Mouse (Mus musculus): ENCODE results near the gene Ndst2.
A peak's percentile ranks its signal among the peaks of the same experiment; 100 is the strongest.

Ndst2 gene

DNA sequence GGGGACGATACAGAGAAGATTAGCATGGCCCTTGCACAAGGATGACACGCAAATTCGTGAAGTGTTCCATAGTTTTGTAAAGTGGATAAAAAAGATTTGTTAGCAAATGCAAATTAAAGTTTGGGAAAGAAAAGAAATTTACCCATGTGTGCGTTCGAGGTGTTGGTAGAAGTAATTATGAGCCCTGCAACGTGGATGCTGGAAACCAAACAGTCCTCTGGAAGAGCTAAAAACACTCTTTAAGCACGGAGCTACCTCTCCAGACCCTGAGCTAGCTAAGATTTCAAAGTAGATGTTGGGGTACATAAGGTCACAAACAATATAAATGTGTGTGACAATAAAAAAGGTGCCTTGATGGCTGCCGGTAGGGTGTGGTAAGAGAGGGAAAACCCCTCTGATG is 32.8 kb downstream of the Ndst2 start:
- no peak for DNase-seq (ENCODE audit: low read depth, low spot score)

DNA sequence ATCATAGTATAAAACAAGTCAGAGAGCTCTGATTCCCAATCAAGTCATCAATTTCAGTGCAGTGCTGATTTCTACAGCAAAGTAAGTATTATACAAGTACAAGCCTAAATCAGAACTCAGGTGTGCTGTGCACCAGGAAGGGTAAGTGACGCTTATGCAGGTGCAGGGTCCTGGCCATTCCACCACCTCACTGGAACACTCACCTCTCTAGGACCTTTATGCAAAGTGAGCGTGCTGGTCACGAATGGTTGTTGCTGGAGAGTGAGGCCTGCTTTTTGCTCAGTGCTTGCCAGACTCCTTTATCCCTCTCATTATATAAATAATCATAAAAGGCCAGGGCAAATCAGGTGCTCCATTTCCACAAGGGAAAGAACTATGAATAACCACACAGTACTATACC is 34.0 kb downstream of the Ndst2 start:
- DNase-seq (ENCODE audit: low read depth, low spot score) = no peak

GRCm38 (mm10) chr14:20698515-20698914 is 35.8 kb downstream of the Ndst2 start:
- no peak for DNase-seq (ENCODE audit: low read depth, low spot score)

DNA sequence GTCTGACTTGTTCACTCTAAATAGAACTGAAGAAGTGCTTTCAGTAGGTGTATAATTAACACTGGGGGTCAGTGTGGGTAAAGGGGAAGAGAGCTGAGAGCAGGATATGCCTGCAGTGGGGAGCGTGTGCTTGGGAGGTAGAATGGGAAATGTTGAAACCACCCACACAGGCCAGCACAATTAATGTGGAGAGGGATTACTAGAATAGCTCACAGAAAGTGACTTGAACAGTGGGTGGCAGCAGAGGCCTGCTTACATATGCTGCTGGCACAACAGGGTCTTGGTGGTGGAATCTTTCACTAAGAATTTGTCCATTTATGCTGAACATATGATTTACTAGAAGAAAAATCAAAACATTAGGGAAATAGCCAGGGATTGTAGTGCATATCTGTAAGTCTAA is 37.4 kb downstream of the Ndst2 start:
- DNase-seq (ENCODE audit: low read depth, low spot score) = no peak

GRCm38 (mm10) chr14:20695761-20696520 is 38.4 kb downstream of the Ndst2 start:
- DNase-seq (ENCODE audit: low read depth, low spot score) = peak; percentile 18

DNA sequence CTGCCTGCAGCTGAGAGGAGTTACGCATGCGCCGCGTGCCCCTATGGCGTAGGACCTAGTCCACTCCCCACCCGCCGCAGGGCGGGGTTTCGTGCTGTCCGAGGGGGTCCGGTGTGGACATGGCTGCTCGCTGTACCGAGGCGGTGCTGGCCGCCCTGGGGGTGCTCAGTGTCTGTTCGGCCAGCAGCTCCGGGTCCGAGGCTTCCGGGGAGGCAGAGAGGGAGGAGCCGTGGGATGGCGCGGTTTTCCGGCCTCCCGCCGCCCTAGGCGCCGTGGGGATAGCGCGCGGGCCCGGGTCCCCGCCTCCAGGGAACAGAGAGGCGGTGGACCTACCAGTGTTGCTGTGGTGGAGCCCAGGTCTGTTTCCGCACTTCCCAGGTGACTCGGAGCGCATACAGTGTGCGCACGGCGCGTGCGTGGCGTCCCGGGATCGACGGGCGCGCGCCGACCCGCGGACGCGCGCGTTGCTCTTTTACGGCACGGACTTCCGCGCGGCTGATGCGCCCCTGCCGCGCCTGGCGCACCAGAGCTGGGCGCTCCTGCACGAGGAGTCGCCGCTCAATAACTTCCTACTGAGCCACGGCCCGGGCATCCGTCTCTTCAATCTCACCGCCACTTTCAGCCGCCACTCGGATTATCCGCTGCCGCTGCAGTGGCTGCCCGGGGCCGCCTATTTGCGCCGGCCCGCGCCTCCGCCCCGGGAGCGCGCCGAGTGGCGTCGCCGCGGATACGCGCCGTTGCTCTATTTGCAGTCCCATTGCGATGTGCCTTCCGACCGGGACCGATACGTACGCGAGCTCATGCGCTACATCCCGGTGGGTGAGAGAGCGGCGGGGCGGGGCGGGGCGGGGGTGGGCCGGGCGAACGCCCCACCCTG is 39.2 kb downstream of the Ndst2 start, which contains the start of gene Fut11:
TSS of gene Fut11 (plus strand) at position 85 of the 877 bp plus-strand sequence.
- DNase-seq (ENCODE audit: low read depth, low spot score) = peak; percentile 69

DNA sequence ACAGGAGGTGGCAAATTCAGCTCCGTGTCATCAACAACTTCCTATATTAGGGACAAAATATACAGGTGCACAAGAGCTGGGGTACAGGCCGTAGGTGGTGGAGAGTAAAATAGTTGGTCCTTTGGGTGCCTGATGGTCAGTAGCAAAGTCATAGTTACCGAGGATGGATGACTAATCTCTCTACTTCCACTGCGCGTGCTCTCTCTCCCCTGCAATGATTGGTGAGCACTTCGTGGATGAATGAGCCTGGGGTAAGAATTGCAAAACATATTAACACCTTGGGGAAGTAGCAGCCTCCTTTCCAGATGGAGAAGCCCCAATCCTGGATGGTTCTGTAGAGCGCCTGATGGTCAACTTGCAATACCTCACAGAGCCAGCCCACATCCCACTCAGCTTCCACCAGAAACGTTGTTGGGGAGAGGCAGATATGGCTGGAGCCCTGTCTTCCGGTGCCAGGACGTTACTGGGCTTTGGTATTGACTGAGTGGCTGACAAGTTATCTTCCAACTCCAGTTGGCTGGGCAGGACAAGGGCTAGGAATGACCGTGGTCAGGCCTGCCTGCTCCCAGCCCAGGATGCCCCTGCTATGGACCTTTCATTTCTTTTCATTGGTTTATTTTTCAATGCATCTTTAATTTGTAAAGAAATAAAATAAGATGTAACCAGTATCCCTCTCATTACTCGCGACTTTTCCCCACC is 40.0 kb downstream of the Ndst2 start:
- no peak for DNase-seq (ENCODE audit: low read depth, low spot score)

DNA sequence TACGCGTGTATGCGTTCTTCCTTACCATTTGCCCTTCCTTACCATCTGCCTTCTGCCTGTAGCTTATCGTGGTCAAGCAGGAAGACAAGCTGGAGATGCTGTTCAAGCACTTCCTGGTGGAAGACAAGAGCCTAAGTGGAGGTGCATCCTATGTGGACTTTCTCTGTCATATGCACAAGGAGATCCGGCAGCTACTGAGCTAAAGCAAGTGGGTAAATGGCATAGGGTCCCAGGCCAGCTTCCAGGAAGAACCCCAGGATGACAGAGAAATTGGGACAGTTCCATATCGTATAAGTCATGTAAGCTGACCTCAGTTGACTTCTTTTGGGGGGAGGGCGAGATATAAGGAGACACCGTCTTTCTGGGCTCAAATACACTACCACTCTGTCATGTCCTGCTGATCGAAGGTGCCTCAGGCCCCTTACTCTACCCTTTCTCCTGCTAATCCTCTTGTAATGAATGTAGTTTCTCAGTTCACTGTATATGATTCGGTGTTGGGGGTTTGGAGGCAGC is 40.7 kb downstream of the Ndst2 start:
- DNase-seq (ENCODE audit: low read depth, low spot score) = no peak

DNA sequence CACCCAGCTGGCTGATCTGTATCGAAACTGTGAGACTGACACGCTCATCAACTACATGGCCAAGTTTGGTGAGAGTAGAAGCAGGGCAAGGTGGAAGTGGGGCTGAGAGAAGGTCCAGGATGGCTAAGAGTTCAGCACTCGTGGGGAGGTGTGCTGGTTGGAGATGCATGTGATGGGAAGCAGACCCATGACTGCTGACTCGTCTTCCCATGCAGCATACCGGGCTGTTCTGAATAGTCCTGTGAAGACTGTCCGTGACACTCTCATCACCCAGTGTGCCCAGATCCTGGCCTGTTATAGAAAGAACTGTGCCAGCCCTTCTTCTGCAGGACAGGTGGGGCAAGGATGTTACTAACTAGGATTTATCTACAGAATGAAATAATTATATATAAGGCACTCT is 42.6 kb downstream of the Ndst2 start:
- no peak for DNase-seq (ENCODE audit: low read depth, low spot score)

- DNase-seq (ENCODE audit: low read depth, low spot score) = no peak
These were observed 45.4 kb downstream of the Ndst2 start for GRCm38 (mm10) chr14:20689009-20689408.

DNA sequence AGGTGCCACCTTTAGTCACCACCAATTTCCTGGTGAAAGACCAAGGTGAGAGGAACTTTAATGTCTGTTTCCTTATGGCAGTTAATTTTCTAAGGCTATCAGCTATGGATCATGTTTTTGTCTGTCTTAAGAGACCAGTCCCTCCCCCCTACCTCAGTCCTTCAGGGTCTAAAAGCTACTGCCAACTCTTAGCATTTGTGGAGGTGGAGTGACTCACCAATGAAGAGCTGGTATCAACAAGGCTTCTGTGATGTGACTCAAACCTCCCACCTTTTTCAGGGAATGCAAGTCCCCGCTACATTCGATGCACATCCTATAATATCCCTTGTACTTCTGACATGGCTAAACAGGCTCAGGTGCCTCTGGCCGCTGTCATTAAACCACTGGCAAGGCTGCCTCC is 47.8 kb downstream of the Ndst2 start:
- DNase-seq (ENCODE audit: low read depth, low spot score) = no peak

DNA sequence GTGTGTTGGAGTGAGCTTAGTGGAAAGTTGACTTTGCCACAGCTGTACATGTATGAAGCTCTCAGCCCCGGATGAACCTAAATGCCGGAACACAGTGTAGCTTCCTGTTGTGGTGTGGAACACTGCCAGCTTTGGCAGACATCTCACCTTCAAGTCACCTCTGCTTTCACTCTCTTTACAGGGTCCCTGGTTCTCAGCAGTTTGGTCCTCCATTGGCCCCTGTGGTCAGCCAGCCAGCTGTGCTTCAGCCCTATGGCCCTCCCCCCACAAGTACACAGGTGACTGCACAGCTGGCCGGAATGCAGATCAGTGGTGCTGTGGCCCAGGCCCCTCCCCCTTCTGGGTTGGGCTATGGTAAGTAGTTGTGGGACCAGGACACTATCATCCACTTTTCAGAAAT is 51.9 kb downstream of the Ndst2 start:
- DNase-seq (ENCODE audit: low read depth, low spot score) = peak; percentile 57

GRCm38 (mm10) chr14:20681742-20682141 is 52.6 kb downstream of the Ndst2 start:
- DNase-seq (ENCODE audit: low read depth, low spot score) = no peak

DNA sequence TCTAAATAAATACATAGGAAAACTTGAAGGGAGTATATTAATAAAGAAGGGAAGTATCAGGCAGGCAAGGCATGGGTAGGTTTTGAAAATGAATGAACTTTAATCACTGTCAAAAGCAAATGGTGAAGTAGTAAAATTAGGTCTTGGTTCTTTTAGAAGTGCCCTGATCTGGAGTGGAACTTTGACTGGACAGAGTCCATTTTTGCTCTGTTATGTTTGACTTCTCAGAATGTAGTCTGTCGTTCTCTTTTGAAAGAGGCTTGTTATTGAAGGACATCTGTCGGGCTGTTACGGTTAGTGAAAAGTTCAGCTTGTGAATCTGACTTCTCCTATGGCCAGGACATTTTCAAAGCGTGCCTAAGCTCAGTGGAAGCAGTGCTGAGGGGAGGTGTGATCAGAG is 56.5 kb downstream of the Ndst2 start:
- DNase-seq (ENCODE audit: low read depth, low spot score) = no peak

- DNase-seq (ENCODE audit: low read depth, low spot score) = peak; percentile 99
These were observed 60.1 kb downstream of the Ndst2 start, which contains the start of gene Sec24c for GRCm38 (mm10) chr14:20674064-20674833. TSS of gene Sec24c (plus strand) at chr14:20674308.

- no peak for DNase-seq (ENCODE audit: low read depth, low spot score)
These were observed 60.7 kb downstream of the Ndst2 start for GRCm38 (mm10) chr14:20673735-20674063.

Data from skeletal muscle tissue, adult 2 months (tissue).